Mouse (Mus musculus): Measurements from ENCODE around the gene Gm21887.
"Not testable (repeated sequence)": the region's sequence is repeated elsewhere in the genome, so short reads cannot be mapped to it uniquely, and the experiment has no call there.

DNA sequence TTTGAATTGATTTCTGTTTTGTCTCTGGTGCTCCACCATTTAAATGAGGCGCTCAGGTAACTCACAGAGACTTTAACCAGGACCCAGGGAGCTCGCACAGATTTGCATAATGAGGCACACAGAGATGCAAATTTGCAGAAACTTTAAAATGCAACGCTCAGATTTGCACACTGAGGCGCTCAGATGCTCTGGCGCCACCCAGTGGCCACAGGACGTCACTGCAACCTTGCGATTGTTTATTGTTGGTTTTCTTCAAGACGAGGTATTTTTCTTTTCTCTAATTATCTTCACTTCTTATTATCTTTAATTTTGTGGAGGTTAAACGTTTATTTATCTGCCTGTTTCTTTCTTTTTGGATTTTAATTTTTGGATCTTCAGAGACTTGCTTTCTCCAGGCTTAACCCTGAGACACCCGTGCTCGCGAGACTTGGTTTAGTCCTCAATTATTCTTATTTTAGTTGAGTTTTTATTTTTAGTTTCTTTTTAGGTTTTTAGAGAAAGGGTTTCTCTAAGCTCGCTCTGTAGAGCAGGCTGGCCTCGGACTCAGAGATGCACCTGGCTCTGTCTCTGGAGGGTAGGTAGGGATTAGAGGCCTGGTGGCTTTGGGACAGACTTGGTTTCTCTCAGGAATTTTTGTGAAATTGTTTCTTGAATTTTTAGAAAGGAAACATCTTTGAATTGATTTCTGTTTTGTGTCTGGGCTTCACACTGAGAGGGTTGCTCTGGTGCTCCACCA lies 10.7 kb downstream of the Gm21887 start:
- not testable (repeated sequence) for TF ChIP-seq TCF12 (IDR thresholded peaks at IDR 0.05; ENCODE audit: insufficient read depth, poor library complexity, severe bottlenecking); POLR2A (IDR thresholded peaks at IDR 0.05; ENCODE audit: insufficient read length, low read depth); SRF (IDR thresholded peaks at IDR 0.05; ENCODE audit: control insufficient read depth, insufficient read length, low read depth); USF1 (IDR thresholded peaks at IDR 0.05; ENCODE audit: low read depth); E2F4 (IDR thresholded peaks at IDR 0.05; ENCODE audit: insufficient read depth); MAX (IDR thresholded peaks at IDR 0.05; ENCODE audit: low read depth); MYOG (IDR thresholded peaks at IDR 0.05; ENCODE audit: control insufficient read depth in 1 of 3, insufficient read depth in 1 of 3, insufficient read length in 2 of 3, low read depth in 2 of 3)

Data from myocyte (in vitro differentiated cells).